Mouse (Mus musculus) heart, embryonic 13.5 days (tissue): ENCODE results near the gene Nusap1. TPM values are rescaled to one million over a fixed set of nuclear protein-coding genes. Genes with fewer than 3 reads are reported as not detected.

ENCODE experiments used
- ATAC-seq: fragments of 200-750 bp; cut with Nextera tagmentation; 2 replicates; pipeline ENCODE4 v1.8.0; 2017; ENCODE audit warnings: moderate TSS enrichment; ENCODE audit not compliant: insufficient number of reproducible peaks, low FRiP score, low TSS enrichment; ENCODE audit errors: extremely low read depth
- H3K27ac ChIP-seq: fragments of 300-500 bp; sonication (generic); replicated peaks from 2 replicates; pipeline ENCODE4 v1.5.1; 2015; ENCODE audit warnings: moderate library complexity, mild to moderate bottlenecking, inconsistent platforms
- H3K27me3 ChIP-seq: fragments of 300-500 bp; sonication (generic); replicated peaks from 2 replicates; pipeline ENCODE4 v1.6.1; 2015; ENCODE audit warnings: mild to moderate bottlenecking, inconsistent platforms
- H3K36me3 ChIP-seq: fragments of 300-500 bp; sonication (generic); 2 replicates; pipeline ENCODE4 v1.6.1; 2015; ENCODE audit warnings: mild to moderate bottlenecking, inconsistent platforms
- H3K4me1 ChIP-seq: fragments of 300-500 bp; sonication (generic); 2 replicates; pipeline ENCODE4 v1.6.1; 2015; ENCODE audit warnings: inconsistent platforms
- H3K4me2 ChIP-seq: fragments of 300-500 bp; sonication (generic); 2 replicates; pipeline ENCODE4 v1.6.1; 2015; ENCODE audit warnings: inconsistent platforms, mild to moderate bottlenecking, moderate library complexity
- H3K4me3 ChIP-seq: fragments of 300-500 bp; sonication (generic); 2 replicates; pipeline ENCODE4 v1.5.1; 2015; ENCODE audit warnings: moderate library complexity, mild to moderate bottlenecking, inconsistent platforms
- H3K9ac ChIP-seq: fragments of 300-500 bp; sonication (generic); 2 replicates; pipeline ENCODE4 v1.6.1; 2015; ENCODE audit warnings: inconsistent platforms, mild to moderate bottlenecking, moderate library complexity
- H3K9me3 ChIP-seq: fragments of 300-500 bp; sonication (generic); 2 replicates; pipeline ENCODE4 v1.6.1; 2016; ENCODE audit warnings: inconsistent platforms
- WGBS: fragments of 180-500 bp; shearing (Covaris S2); methylation state at CpG from one replicate; pipeline ENCODE4 v1.1.7; 2015; ENCODE audit warnings: mixed read lengths; 5-methylcytosine and 5-hydroxymethylcytosine counted together
- polyA plus RNA-seq: library from polyadenylated mRNA; unstranded; fragments of >200 nt; fragmentation: Nextera tagmentation; extraction: Ambion mirVana; gene quantifications from 2 replicates; pipeline ENCODE4 v1.2.1, GENCODE M21; 2015

Nusap1 gene
- polyA plus RNA-seq, 1 experiment from 2014 or later: 46.0 TPM

- no peak overlapping the region for H3K27ac ChIP-seq
- peaks cover 1% of the 10 kb centered on the region for H3K4me1 ChIP-seq
- H3K9me3 ChIP-seq: no peaks in the 10 kb centered on the region
- H3K4me3 ChIP-seq: no peak overlapping the region
- H3K27me3 ChIP-seq: no peaks in the 10 kb centered on the region
- H3K36me3 ChIP-seq: peaks cover 26% of the 10 kb centered on the region
- ATAC-seq: no peak
- 74% methylated on average over 1 of the region's 1 CpGs for WGBS
- H3K4me2 ChIP-seq: no peak overlapping the region
- H3K9ac ChIP-seq: no peak overlapping the region
Observed at GRCm38 (mm10) chr2:119696111-119696510, 78.0 kb downstream of the Nusap1 start.

DNA sequence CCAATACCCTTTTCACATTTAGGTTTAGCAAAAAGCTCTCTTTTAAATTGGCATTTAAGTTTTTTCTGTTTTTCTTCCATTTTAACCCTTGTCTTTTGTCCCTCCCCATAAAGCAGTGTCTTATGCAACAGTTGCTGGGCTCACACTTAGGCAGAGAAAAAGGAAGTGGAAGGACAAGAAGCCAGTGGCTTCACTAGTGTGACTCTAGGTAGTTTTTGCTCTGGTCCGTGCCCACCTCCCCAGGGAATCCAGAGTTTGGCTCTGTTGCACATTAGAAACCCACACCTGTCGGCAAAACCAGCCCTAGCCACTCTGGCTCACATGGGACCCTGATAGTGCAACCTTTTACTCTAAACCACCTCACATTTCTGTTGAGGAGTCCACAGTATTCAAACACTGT lies 80.4 kb downstream of the Nusap1 start:
- Histone ChIP-seq H3K27me3 (no peaks in the 10 kb centered on the region), H3K4me3 (no peak overlapping the region), H3K9ac (no peak overlapping the region), H3K36me3 (peaks cover 25% of the 10 kb centered on the region), H3K27ac (no peak overlapping the region), H3K9me3 (no peaks in the 10 kb centered on the region), H3K4me2 (no peak overlapping the region), H3K4me1 (no peaks in the 10 kb centered on the region)
- no peak for ATAC-seq
- 83% methylated on average over 2 of the region's 2 CpGs for WGBS

DNA sequence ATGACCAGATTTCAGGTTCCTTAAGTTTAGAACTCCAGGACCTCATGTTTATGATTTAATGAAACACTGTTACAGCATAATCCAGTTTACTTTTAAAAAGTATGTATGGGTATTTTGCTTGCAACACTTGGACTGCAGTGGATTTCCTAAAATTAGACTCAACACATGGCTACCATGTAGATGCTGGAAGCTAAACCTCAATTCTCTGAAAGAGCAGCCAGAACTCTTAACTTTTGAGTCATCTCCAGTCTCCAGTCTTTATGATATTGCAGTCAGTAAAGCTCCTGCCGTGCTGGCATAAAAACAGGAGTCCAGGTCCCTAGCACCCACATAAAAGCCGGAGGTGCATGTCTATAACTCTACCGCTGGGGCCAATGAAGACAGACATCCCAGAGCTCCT lies 81.9 kb downstream of the Nusap1 start:
- peaks cover 25% of the 10 kb centered on the region for H3K36me3 ChIP-seq
- no peaks in the 10 kb centered on the region for H3K27me3 ChIP-seq
- 94% methylated on average over 3 of the region's 3 CpGs for WGBS
- no peak overlapping the region for H3K4me2 ChIP-seq
- H3K27ac ChIP-seq: no peak overlapping the region
- no peaks in the 10 kb centered on the region for H3K9me3 ChIP-seq
- no peak overlapping the region for H3K9ac ChIP-seq
- H3K4me3 ChIP-seq: no peak overlapping the region
- no peak for ATAC-seq
- H3K4me1 ChIP-seq: no peaks in the 10 kb centered on the region

Other genes with a start within 250 kb of the Nusap1 start
- 2.4 and 2.6 TPM in 2 replicates for gene Ino80, start 140.6 kb upstream of the Nusap1 start, polyA plus RNA-seq
- gene Exd1, start 70.7 kb upstream of the Nusap1 start, polyA plus RNA-seq: 0.13 and 0.20 TPM in 2 replicates
- 40.6 and 46.4 TPM in 2 replicates for gene Chp1, start 70.6 kb upstream of the Nusap1 start, polyA plus RNA-seq
- gene Oip5, start 171 bp downstream of the Nusap1 start, polyA plus RNA-seq: 20.4 and 22.8 TPM in 2 replicates
- 49.0 and 53.0 TPM in 2 replicates for gene Ndufaf1, start 44.5 kb downstream of the Nusap1 start, polyA plus RNA-seq
- 21.6 and 25.6 TPM in 2 replicates for gene Rtf1, start 56.8 kb downstream of the Nusap1 start, polyA plus RNA-seq
- 1.8 and 2.1 TPM in 2 replicates for gene Itpka, start 124.0 kb downstream of the Nusap1 start, polyA plus RNA-seq
- gene Ltk, start 142.1 kb downstream of the Nusap1 start, polyA plus RNA-seq: 0.10 and 0.19 TPM in 2 replicates
- 17.6 and 19.4 TPM in 2 replicates for gene Rpap1, start 169.2 kb downstream of the Nusap1 start, polyA plus RNA-seq
- gene Tyro3, start 179.4 kb downstream of the Nusap1 start, polyA plus RNA-seq: 7.3 and 7.9 TPM in 2 replicates